Mouse (Mus musculus): ENCODE data around the gene Ankle1. TPM values are rescaled to one million over a fixed set of nuclear protein-coding genes. Genes with fewer than 3 reads are reported as not detected.
"Not testable (repeated sequence)": the region's sequence is repeated elsewhere in the genome, so short reads cannot be mapped to it uniquely, and the experiment has no call there.

Ankle1 gene
- polyA plus RNA-seq, 3 experiments from 2014 or later, result 0.62 to 4.9 (median 1.2) TPM

GRCm38 (mm10) chr8:71408231-71408630 lies 2.4 kb downstream of the Ankle1 start:
- no peak for ATAC-seq

GRCm38 (mm10) chr8:71411535-71412273 lies 5.9 kb downstream of the Ankle1 start:
- ATAC-seq, result peak; percentile 48

GRCm38 (mm10) chr8:71422121-71422520 lies 16.3 kb downstream of the Ankle1 start:
- no peak for ATAC-seq

GRCm38 (mm10) chr8:71432935-71433334 lies 27.1 kb downstream of the Ankle1 start:
- not testable (repeated sequence) for ATAC-seq

- no peak for ATAC-seq
Measured at GRCm38 (mm10) chr8:71437041-71437440, 31.2 kb downstream of the Ankle1 start.

GRCm38 (mm10) chr8:71441404-71441803 lies 35.6 kb downstream of the Ankle1 start:
- peak; percentile 68 for ATAC-seq

GRCm38 (mm10) chr8:71445096-71445495 lies 39.3 kb downstream of the Ankle1 start:
- ATAC-seq, result no peak

GRCm38 (mm10) chr8:71451337-71451736 lies 45.5 kb downstream of the Ankle1 start:
- no peak for ATAC-seq

GRCm38 (mm10) chr8:71451777-71452176 lies 46.0 kb downstream of the Ankle1 start:
- no peak for ATAC-seq

GRCm38 (mm10) chr8:71452669-71453068 lies 46.9 kb downstream of the Ankle1 start:
- ATAC-seq, result no peak

GRCm38 (mm10) chr8:71454668-71455067 lies 48.9 kb downstream of the Ankle1 start:
- no peak for ATAC-seq

- ATAC-seq, result no peak
Measured at GRCm38 (mm10) chr8:71456906-71457305, 51.1 kb downstream of the Ankle1 start.

- no peak for ATAC-seq
Measured at GRCm38 (mm10) chr8:71457659-71458270, 52.0 kb downstream of the Ankle1 start.

Other genes starting within 250 kb of the Ankle1 start
- 10 to 100 TPM; 18.3 to 20.4 (median 19.4) TPM for gene Myo9b, start 133.3 kb upstream of the Ankle1 start, polyA plus RNA-seq (2017; shearing (Covaris generic))
- gene Haus8, start 133.1 kb upstream of the Ankle1 start, polyA plus RNA-seq (2017; shearing (Covaris generic)), result 10 to 100 TPM; 26.5 to 53.0 (median 32.5) TPM
- gene Use1, start 39.2 kb upstream of the Ankle1 start, polyA plus RNA-seq (2017; shearing (Covaris generic)), result 100 to 1,000 TPM; 185 to 341 (median 339) TPM
- gene Ocel1, start 34.7 kb upstream of the Ankle1 start, polyA plus RNA-seq (2017; shearing (Covaris generic)), result 1 to 10 TPM; 3.3 to 4.7 (median 4.5) TPM
- 1 to 10 TPM in 2 of 3 experiments, under 1 TPM in 1; 0.93 to 2.4 (median 1.1) TPM for gene Nr2f6, start 24.1 kb upstream of the Ankle1 start, polyA plus RNA-seq (2017; shearing (Covaris generic))
- gene Ushbp1, start 10.2 kb upstream of the Ankle1 start, polyA plus RNA-seq (2017; shearing (Covaris generic)), result under 1 TPM in 2 of 3 experiments, not detected in 1; 0.13 to 0.21 TPM
- gene Babam1, start 9.1 kb upstream of the Ankle1 start, polyA plus RNA-seq (2017; shearing (Covaris generic)), result 10 to 100 TPM; 52.0 to 70.5 (median 54.7) TPM
- 10 to 100 TPM; 21.0 to 24.0 (median 23.1) TPM for gene Abhd8, start 57.6 kb downstream of the Ankle1 start, polyA plus RNA-seq (2017; shearing (Covaris generic))
- gene Mrpl34, start 58.9 kb downstream of the Ankle1 start, polyA plus RNA-seq (2017; shearing (Covaris generic)), result 10 to 100 TPM; 68.3 to 83.2 (median 80.6) TPM
- 10 to 100 TPM; 24.3 to 40.4 (median 25.5) TPM for gene Dda1, start 63.2 kb downstream of the Ankle1 start, polyA plus RNA-seq (2017; shearing (Covaris generic))
- gene Ano8, start 80.0 kb downstream of the Ankle1 start, polyA plus RNA-seq (2017; shearing (Covaris generic)), result under 1 TPM in 2 of 3 experiments, not detected in 1; 0.11 to 0.31 TPM
- 1 to 10 TPM; 2.6 to 6.5 (median 3.4) TPM for gene Gtpbp3, start 82.1 kb downstream of the Ankle1 start, polyA plus RNA-seq (2017; shearing (Covaris generic))
- not detected for gene Plvap, start 105.7 kb downstream of the Ankle1 start, polyA plus RNA-seq (2017; shearing (Covaris generic))
- not detected for gene Ccdc194, start 119.7 kb downstream of the Ankle1 start, polyA plus RNA-seq (2017; shearing (Covaris generic))
- gene Bst2, start 131.4 kb downstream of the Ankle1 start, polyA plus RNA-seq (2017; shearing (Covaris generic)), result 10 to 100 TPM; 52.2 to 66.6 (median 61.8) TPM
- gene Mvb12a, start 136.9 kb downstream of the Ankle1 start, polyA plus RNA-seq (2017; shearing (Covaris generic)), result 10 to 100 TPM; 38.1 to 75.7 (median 43.5) TPM
- 1 to 10 TPM in 1 of 3 experiments, under 1 TPM in 1, not detected in 1; 0.97 to 2.1 TPM for gene Tmem221, start 152.9 kb downstream of the Ankle1 start, polyA plus RNA-seq (2017; shearing (Covaris generic))
- gene Nxnl1, start 160.6 kb downstream of the Ankle1 start, polyA plus RNA-seq (2017; shearing (Covaris generic)), result under 1 TPM in 1 of 3 experiments, not detected in 2; 0.13 TPM
- gene Slc27a1, start 162.9 kb downstream of the Ankle1 start, polyA plus RNA-seq (2017; shearing (Covaris generic)), result 1 to 10 TPM; 4.5 to 8.6 (median 5.8) TPM
- 10 to 100 TPM; 52.1 to 61.7 (median 60.1) TPM for gene Pgls, start 186.2 kb downstream of the Ankle1 start, polyA plus RNA-seq (2017; shearing (Covaris generic))
- gene Fam129c, start 191.6 kb downstream of the Ankle1 start, polyA plus RNA-seq (2017; shearing (Covaris generic)), result 1 to 10 TPM; 1.5 to 2.0 (median 1.7) TPM
- gene Colgalt1, start 205.0 kb downstream of the Ankle1 start, polyA plus RNA-seq (2017; shearing (Covaris generic)), result 10 to 100 TPM in 2 of 3 experiments, 1 to 10 TPM in 1; 8.7 to 14.8 (median 13.6) TPM

All from inflammation-experienced regulatory T-cells, adult 6 months (primary cell).